Mouse (Mus musculus) stomach, embryonic 15.5 days (tissue): ENCODE data around the gene Cntfr. TPM values are rescaled to one million over a fixed set of nuclear protein-coding genes. Genes with fewer than 3 reads are reported as not detected.
"Not testable (repeated sequence)": the region's sequence is repeated elsewhere in the genome, so short reads cannot be mapped to it uniquely, and the experiment has no call there.

Source experiments
- ATAC-seq: fragments of 200-750 bp; cut with Nextera tagmentation; 2 replicates; pipeline ENCODE4 v1.8.0; 2017; ENCODE audit warnings: low read depth, moderate number of reproducible peaks, moderate TSS enrichment; ENCODE audit not compliant: insufficient read depth, low FRiP score
- H3K27ac ChIP-seq: fragments of 300-500 bp; sonication (generic); 2 replicates; pipeline ENCODE4 v1.5.1; 2015; ENCODE audit warnings: mild to moderate bottlenecking, inconsistent platforms
- H3K27me3 ChIP-seq: fragments of 300-500 bp; sonication (generic); replicated peaks from 2 replicates; pipeline ENCODE4 v1.6.1; 2015; ENCODE audit warnings: inconsistent platforms
- H3K36me3 ChIP-seq: fragments of 300-500 bp; sonication (generic); 2 replicates; pipeline ENCODE4 v1.6.1; 2015; ENCODE audit warnings: inconsistent platforms
- H3K4me1 ChIP-seq: fragments of 300-500 bp; sonication (generic); 2 replicates; pipeline ENCODE4 v1.6.1; 2015; ENCODE audit warnings: inconsistent platforms
- H3K4me2 ChIP-seq: fragments of 300-500 bp; sonication (generic); 2 replicates; pipeline ENCODE4 v1.6.1; 2015; ENCODE audit warnings: mild to moderate bottlenecking, inconsistent platforms
- H3K4me3 ChIP-seq: fragments of 300-500 bp; sonication (generic); replicated peaks from 2 replicates; pipeline ENCODE4 v1.5.1; 2015; ENCODE audit warnings: inconsistent platforms
- H3K9ac ChIP-seq: fragments of 300-500 bp; sonication (generic); 2 replicates; pipeline ENCODE4 v1.6.1; 2015; ENCODE audit warnings: inconsistent platforms
- H3K9me3 ChIP-seq: fragments of 300-500 bp; sonication (generic); 2 replicates; pipeline ENCODE4 v1.6.1; 2016; ENCODE audit warnings: inconsistent platforms
- WGBS: fragments of 180-500 bp; shearing (Covaris S2); methylation state at CpG from one replicate; pipeline ENCODE4 v1.1.7; 2015; 5-methylcytosine and 5-hydroxymethylcytosine counted together
- polyA plus RNA-seq: library from polyadenylated mRNA; unstranded; fragments of >200 nt; fragmentation: Nextera tagmentation; extraction: Ambion mirVana; gene quantifications from 2 replicates; pipeline ENCODE4 v1.2.1, GENCODE M21; 2015

Gene Cntfr
- polyA plus RNA-seq, 1 experiment from 2014 or later: 8.3 TPM

DNA sequence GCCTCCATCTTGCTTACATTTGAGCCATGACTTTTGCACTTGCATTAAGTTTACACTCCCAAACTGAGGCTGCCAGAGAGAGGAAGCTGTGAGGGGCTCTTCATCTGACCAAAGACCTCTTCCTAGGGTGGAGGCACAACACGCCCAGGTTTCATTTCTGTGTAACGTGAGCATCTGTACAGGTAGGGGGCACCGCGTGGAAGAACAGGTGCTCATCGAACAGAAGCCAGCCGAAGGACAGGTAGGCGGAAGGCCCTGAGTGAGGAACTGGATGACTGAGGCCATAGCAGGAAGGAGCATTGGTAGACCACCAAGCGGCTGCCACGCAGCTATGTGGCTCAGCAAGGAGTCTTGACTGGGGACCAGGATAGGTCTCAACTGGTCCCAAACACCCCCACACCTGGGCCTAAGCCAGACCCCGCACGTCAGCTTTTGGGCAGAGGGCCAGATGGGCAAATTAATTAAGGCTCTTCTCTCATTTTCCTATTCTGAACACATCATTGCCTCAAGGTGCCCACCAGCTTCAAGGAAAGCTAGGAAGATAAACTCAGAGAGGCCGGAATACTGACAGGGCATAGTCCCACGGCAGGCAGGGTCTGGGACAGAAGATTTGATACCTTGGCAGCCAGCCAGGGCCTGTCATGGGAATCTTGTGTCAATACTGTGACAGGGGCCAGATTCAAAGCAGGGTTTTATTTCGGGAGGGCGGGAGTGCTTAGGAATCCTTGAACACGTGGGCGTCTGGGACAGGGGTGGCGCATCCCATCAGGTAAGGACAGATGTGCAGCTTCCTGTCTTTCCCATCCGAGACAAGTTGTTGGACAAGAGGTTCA is 9.2 kb upstream of the Cntfr start:
- H3K9me3 ChIP-seq: no peaks in the 10 kb centered on the region
- no peak for ATAC-seq
- no peak overlapping the region for H3K4me3 ChIP-seq
- H3K27ac ChIP-seq: no peak overlapping the region
- peaks cover 9% of the 10 kb centered on the region; the same call in 1 of the 2 replicates for H3K4me1 ChIP-seq
- no peak overlapping the region for H3K4me2 ChIP-seq
- peaks cover 6% of the 10 kb centered on the region; the same call in 1 of the 2 replicates for H3K27me3 ChIP-seq
- H3K36me3 ChIP-seq: no peaks in the 10 kb centered on the region
- no peak overlapping the region for H3K9ac ChIP-seq
- WGBS: 66% methylated on average over 19 of the region's 19 CpGs

- Histone ChIP-seq H3K4me1 (peaks cover 9% of the 10 kb centered on the region; the same call in 1 of the 2 replicates), H3K27ac (no peak overlapping the region), H3K27me3 (peaks cover 6% of the 10 kb centered on the region; the same call in 1 of the 2 replicates), H3K4me2 (no peak overlapping the region), H3K9me3 (no peaks in the 10 kb centered on the region), H3K36me3 (no peaks in the 10 kb centered on the region), H3K9ac (no peak overlapping the region), H3K4me3 (no peak overlapping the region)
- 9% methylated on average over 5 of the region's 5 CpGs for WGBS
- no peak for ATAC-seq
Measured at GRCm38 (mm10) chr4:41704651-41705050, 7.8 kb upstream of the Cntfr start.

- not testable (repeated sequence) for H3K4me2 ChIP-seq, H3K27ac ChIP-seq, ATAC-seq, H3K4me1 ChIP-seq, H3K36me3 ChIP-seq, H3K4me3 ChIP-seq, H3K9ac ChIP-seq, H3K9me3 ChIP-seq, H3K27me3 ChIP-seq
- WGBS: 68% methylated on average over 2 of the region's 2 CpGs
Measured at GRCm38 (mm10) chr4:41702226-41702625, 5.3 kb upstream of the Cntfr start.

DNA sequence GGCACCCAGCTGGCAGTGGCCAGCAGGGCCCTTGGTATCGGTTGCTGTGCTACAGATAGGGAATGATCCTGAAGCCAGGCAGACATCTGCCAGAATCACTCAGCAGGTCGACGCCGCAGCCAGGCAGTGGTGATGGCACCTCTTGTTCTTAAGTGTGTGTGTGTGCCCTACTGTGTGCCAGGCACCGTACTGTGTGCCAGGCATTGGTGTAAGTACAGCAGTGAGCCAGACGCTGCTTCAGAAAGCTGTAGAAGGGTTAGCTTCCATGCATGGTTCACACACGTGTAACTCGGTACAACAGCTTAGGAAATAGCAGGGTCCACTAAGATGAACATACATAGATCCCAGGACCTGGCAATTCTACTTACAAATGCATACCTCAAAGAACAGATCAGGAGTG is 3.3 kb upstream of the Cntfr start:
- not testable (repeated sequence) for H3K9ac ChIP-seq, H3K4me3 ChIP-seq, H3K27ac ChIP-seq, H3K4me2 ChIP-seq, H3K36me3 ChIP-seq, H3K4me1 ChIP-seq, H3K27me3 ChIP-seq, ATAC-seq, H3K9me3 ChIP-seq
- WGBS: 83% methylated on average over 4 of the region's 8 CpGs

DNA sequence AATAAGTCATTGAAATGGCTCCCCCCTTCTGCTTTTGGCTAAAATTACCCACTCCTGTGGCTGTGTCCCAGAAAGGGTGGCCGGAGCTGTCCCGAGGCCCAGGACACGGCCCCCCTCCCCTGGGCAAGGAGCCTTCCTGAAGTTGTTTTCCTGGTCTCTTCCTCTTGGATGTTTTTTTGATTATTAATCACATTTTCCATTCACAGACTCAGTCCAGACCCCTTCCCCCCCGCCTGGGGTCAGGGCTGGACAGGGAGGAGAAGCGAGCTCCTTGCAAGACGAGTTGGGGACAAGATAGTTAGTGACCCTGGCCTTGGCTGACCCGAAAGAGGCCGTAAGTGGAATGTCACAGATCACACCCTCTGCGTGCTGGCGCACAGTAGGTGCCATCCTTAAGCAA is 2.9 kb upstream of the Cntfr start, which contains the start of gene Il11ra1:
Gene Il11ra1, plus strand, starts transcription at position 207 of the 400 bp plus-strand sequence.
- not testable (repeated sequence) for H3K27ac ChIP-seq, H3K9me3 ChIP-seq, H3K27me3 ChIP-seq, H3K9ac ChIP-seq, H3K4me3 ChIP-seq, H3K4me2 ChIP-seq, ATAC-seq, H3K4me1 ChIP-seq, H3K36me3 ChIP-seq
- WGBS: 68% methylated on average over 10 of the region's 10 CpGs

DNA sequence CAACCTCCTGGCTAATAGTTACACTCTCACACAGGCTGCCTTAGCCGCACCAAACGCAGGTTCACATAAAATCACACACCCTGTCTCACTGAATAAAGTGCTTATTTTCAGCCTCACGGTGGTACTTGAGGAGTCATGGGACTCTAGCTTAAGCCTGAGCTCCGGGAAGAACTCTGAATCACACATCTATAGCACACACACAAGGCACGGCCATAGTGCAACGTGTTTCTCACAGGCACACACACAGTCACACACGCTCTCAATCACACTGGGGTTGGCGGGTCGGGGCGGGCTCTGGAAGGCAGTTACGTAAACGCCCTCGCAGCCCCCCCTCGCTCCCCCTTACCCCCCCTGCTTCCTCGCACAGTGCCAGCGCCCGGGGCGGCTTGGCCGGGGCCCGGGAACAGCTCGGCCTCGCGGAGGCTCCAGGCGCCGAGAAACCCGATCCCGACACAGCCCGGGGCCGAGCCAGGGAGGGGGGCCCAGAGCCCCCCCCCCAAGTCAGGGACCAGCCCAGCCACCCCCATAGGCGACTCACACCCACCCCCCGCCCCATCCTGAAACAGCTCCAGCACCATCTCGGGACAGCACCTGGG is 1.6 kb upstream of the Cntfr start:
- not testable (repeated sequence) for H3K4me1 ChIP-seq, ATAC-seq, H3K4me3 ChIP-seq, H3K36me3 ChIP-seq, H3K27ac ChIP-seq, H3K9ac ChIP-seq, H3K27me3 ChIP-seq, H3K9me3 ChIP-seq
- 0 out of 2 replicates have a peak overlapping the region, but pooled peaks have one; percentile 25 for H3K4me2 ChIP-seq
- WGBS: 7% methylated on average over 24 of the region's 32 CpGs

DNA sequence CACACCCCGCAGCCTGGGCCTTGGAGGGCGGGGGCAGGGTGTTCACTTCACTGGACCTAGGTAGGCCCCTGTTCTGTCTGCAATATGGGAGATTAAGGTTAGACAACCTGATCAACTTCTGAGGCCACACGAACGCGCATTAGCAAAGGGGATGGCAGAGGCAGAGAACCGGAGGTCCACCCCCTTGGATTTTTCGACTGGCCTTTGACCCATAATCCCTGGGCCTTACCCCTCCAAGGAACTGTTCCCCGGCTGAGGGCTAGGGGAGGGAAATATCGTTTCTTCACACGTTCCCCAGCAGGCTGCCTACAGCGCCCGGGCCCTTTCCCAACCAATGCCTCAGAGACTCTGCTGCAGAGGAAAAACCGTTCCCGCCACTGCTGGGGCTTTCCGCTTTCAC is 437 bp downstream of the Cntfr start:
- H3K4me1 ChIP-seq, H3K4me2 ChIP-seq, H3K27ac ChIP-seq, H3K36me3 ChIP-seq, ATAC-seq, H3K4me3 ChIP-seq, H3K27me3 ChIP-seq, H3K9me3 ChIP-seq, H3K9ac ChIP-seq: not testable (repeated sequence)
- WGBS: 18% methylated on average over 12 of the region's 15 CpGs

GRCm38 (mm10) chr4:41695800-41696199 is 1.1 kb downstream of the Cntfr start:
- not testable (repeated sequence) for H3K9ac ChIP-seq, H3K9me3 ChIP-seq, H3K27ac ChIP-seq, H3K4me2 ChIP-seq, H3K36me3 ChIP-seq, ATAC-seq, H3K4me3 ChIP-seq, H3K4me1 ChIP-seq, H3K27me3 ChIP-seq
- 8% methylated on average over 17 of the region's 38 CpGs for WGBS

DNA sequence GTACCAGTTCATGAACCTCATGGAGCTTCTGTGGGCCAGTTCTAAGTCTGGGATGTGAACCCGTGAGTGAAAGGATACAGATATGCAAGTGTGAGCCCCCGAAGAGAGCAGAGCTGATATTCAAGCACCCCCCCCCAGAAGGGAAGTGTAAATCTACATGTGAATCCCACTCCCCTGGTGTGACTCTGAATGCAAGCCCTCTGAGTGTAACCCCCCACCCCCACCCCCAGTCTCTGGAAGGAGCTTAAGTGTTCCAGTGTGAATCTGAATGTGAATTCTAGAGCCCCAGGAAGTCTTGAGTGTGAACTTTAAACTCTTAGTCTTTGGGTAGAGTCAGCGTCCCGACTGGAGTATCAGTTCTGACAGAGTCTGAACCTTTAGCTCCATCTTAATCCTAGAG is 3.4 kb downstream of the Cntfr start:
- not testable (repeated sequence) for ATAC-seq, H3K4me2 ChIP-seq, H3K9me3 ChIP-seq, H3K36me3 ChIP-seq, H3K9ac ChIP-seq, H3K27ac ChIP-seq, H3K4me3 ChIP-seq, H3K27me3 ChIP-seq, H3K4me1 ChIP-seq
- WGBS: 26% methylated on average over 4 of the region's 4 CpGs

DNA sequence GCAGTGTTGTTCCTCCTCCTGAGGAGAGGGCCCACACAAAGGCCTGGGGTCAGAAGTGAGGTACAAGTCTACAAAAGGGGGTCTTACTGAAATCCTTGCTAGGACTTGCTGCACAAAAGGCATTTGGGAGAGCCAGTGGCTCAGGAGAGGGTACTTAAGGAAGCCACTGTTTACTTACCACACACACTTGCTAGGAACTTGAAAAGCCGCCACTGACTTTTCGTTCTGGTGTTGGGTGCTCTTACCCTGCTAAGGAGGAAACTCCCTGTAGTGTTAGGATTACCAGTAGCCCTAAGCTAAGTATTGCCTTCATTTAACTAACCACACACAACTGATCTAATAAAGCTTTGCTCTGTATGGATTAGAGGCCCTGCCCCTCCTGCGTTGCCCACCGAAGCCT is 6.9 kb downstream of the Cntfr start:
- not testable (repeated sequence) for H3K36me3 ChIP-seq, H3K27me3 ChIP-seq, H3K4me3 ChIP-seq, H3K9ac ChIP-seq, ATAC-seq, H3K4me1 ChIP-seq, H3K9me3 ChIP-seq, H3K4me2 ChIP-seq, H3K27ac ChIP-seq
- whole genome bisulfite sequencing: no CpG with 5 or more reads among the region's 4 CpGs

DNA sequence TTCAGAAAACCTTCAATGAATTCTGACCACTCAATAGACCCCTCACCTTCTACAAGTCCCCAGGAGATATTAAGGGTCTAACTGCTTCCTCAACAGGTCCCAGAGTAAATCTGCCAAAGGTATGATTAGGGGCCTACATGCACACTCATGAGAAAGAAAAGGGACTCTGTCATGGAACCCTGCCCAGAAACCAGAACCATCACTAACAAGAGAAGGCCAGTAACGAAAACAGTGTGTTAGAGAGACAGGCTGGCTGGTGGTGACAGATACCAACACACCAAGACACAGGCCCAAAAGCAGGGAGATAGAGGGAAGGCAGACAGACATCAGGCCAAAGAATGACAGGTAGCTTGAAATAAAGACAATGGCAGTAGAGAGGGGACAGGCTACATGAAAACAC is 8.3 kb downstream of the Cntfr start:
- WGBS: 54% methylated on average over 1 of the region's 1 CpGs
- H3K9me3 ChIP-seq, H3K9ac ChIP-seq, H3K36me3 ChIP-seq, ATAC-seq, H3K4me1 ChIP-seq, H3K4me3 ChIP-seq, H3K27ac ChIP-seq, H3K4me2 ChIP-seq, H3K27me3 ChIP-seq: not testable (repeated sequence)

GRCm38 (mm10) chr4:41685882-41686492 is 10.9 kb downstream of the Cntfr start:
- not testable (repeated sequence) for H3K4me1 ChIP-seq, H3K36me3 ChIP-seq, ATAC-seq, H3K27ac ChIP-seq, H3K9ac ChIP-seq, H3K27me3 ChIP-seq, H3K9me3 ChIP-seq, H3K4me3 ChIP-seq, H3K4me2 ChIP-seq
- WGBS: 65% methylated on average over 10 of the region's 10 CpGs
